Mouse (Mus musculus) MEL (cell line): ENCODE data around the gene Rgs12. TPM values are rescaled to one million over a fixed set of nuclear protein-coding genes. Genes with fewer than 3 reads are reported as not detected.

ENCODE experiments used
- DNase-seq: peaks from one replicate; pipeline ENCODE4 v3.0.0; 2011; ENCODE audit warnings: low read depth, low spot score
- H3K27ac ChIP-seq: 2 replicates; pipeline ENCODE4 v1.5.1; 2012; ENCODE audit warnings: low read depth, mild to moderate bottlenecking, control low read depth, low read length, moderate library complexity; ENCODE audit not compliant: control insufficient read depth
- H3K27me3 ChIP-seq, 2 experiments: fragments of 150-350 bp in 1 of 2; sonication (generic) in 1 of 2; 2 replicates each; pipeline ENCODE4 v1.6.1; 2012; ENCODE audit warnings: low read length in 2 of 2, mild to moderate bottlenecking in 2 of 2, improper control_type of control experiment in 1 of 2, moderate library complexity in 1 of 2; ENCODE audit not compliant: insufficient read depth in 2 of 2, control insufficient read depth in 1 of 2
- H3K36me3 ChIP-seq, 2 experiments: 2 replicates each; pipeline ENCODE4 v1.6.1; 2012 to 2014; ENCODE audit warnings: low read length in 2 of 2, improper control_type of control experiment in 1 of 2, inconsistent platforms in 1 of 2, mild to moderate bottlenecking in 1 of 2; ENCODE audit not compliant: insufficient read depth in 2 of 2, control insufficient read depth in 1 of 2
- H3K4me1 ChIP-seq, 2 experiments: fragments of 150-350 bp in 1 of 2; sonication (generic) in 1 of 2; 2 replicates each; pipeline ENCODE4 v1.6.1; 2012; ENCODE audit warnings: low read length in 2 of 2, improper control_type of control experiment in 1 of 2, mild to moderate bottlenecking in 1 of 2; ENCODE audit not compliant: insufficient read depth in 2 of 2, control insufficient read depth in 1 of 2
- H3K4me3 ChIP-seq, 2 experiments: fragments of 150-350 bp in 1 of 2; sonication (generic) in 1 of 2; 2 replicates each; pipeline ENCODE4 v1.5.1; 2012; ENCODE audit warnings: low read depth in 2 of 2, low read length in 2 of 2, mild to moderate bottlenecking in 2 of 2, moderate library complexity in 2 of 2, control low read depth in 1 of 2, improper control_type of control experiment in 1 of 2; ENCODE audit not compliant: control insufficient read depth in 1 of 2, insufficient read depth in 1 of 2
- H3K79me2 ChIP-seq: 2 replicates; pipeline ENCODE4 v1.6.1; 2012; ENCODE audit warnings: mild to moderate bottlenecking, low read length, moderate library complexity; ENCODE audit not compliant: control insufficient read depth, poor library complexity, insufficient read depth
- H3K9ac ChIP-seq: 2 replicates; pipeline ENCODE4 v1.6.1; 2012; ENCODE audit warnings: low read depth, mild to moderate bottlenecking, control low read depth, low read length, moderate library complexity; ENCODE audit not compliant: control insufficient read depth, poor library complexity, severe bottlenecking
- H3K9me3 ChIP-seq: fragments of 150-350 bp; sonication (generic); replicated peaks from 2 replicates; pipeline ENCODE4 v1.6.1; 2012; ENCODE audit warnings: mild to moderate bottlenecking, low read length, improper control_type of control experiment, moderate library complexity; ENCODE audit not compliant: insufficient read depth
- BHLHE40 ChIP-seq: IDR thresholded peaks from 2 replicates; pipeline ENCODE4 v1.6.1; 2012; ENCODE audit warnings: low read depth, mild to moderate bottlenecking, inconsistent platforms, low read length, improper control_type of control experiment, borderline replicate concordance
- CHD1 ChIP-seq: IDR thresholded peaks from 2 replicates; pipeline ENCODE4 v1.6.1; 2012; ENCODE audit warnings: low read depth, mild to moderate bottlenecking, inconsistent platforms, low read length, improper control_type of control experiment
- CHD2 ChIP-seq: IDR thresholded peaks from 2 replicates; pipeline ENCODE4 v1.6.1; 2011; ENCODE audit warnings: low read length, improper control_type of control experiment
- CTCF ChIP-seq, 3 experiments: IDR thresholded peaks in 2 of 3; conservative IDR thresholded peaks in 1 of 3; 2 replicates each; pipeline ENCODE4 v1.5.1; 2011 to 2012; ENCODE audit warnings: low read length in 3 of 3, low read depth in 2 of 3, mild to moderate bottlenecking in 2 of 3, improper control_type of control experiment in 1 of 3, inconsistent platforms in 1 of 3, mixed read lengths in 1 of 3, moderate library complexity in 1 of 3; ENCODE audit not compliant: control insufficient read depth in 1 of 3, insufficient read depth in 1 of 3, poor library complexity in 1 of 3, severe bottlenecking in 1 of 3
- ELF1 ChIP-seq: IDR thresholded peaks from 2 replicates; pipeline ENCODE4 v1.6.1; 2014; ENCODE audit warnings: low read depth, mild to moderate bottlenecking, inconsistent platforms, low read length, improper control_type of control experiment, moderate library complexity
- EP300 ChIP-seq, 2 experiments: IDR thresholded peaks; 2 replicates each; pipeline ENCODE4 v1.6.1; 2011; ENCODE audit warnings: improper control_type of control experiment in 2 of 2, low read length in 2 of 2, low read depth in 1 of 2, mild to moderate bottlenecking in 1 of 2
- GATA1 ChIP-seq: IDR thresholded peaks from 2 replicates; pipeline ENCODE4 v1.6.1; 2011; ENCODE audit warnings: low read depth, low read length, improper control_type of control experiment
- JUND ChIP-seq: IDR thresholded peaks from 2 replicates; pipeline ENCODE4 v1.6.1; 2011; ENCODE audit warnings: low read depth, mild to moderate bottlenecking, improper control_type of control experiment, low read length
- KAT2A ChIP-seq: conservative IDR thresholded peaks from 2 replicates; pipeline ENCODE4 v1.6.1; 2012; ENCODE audit warnings: low read depth, low read length, improper control_type of control experiment, inconsistent platforms
- MAFK ChIP-seq: IDR thresholded peaks from 2 replicates; pipeline ENCODE4 v1.6.1; 2011; ENCODE audit warnings: low read depth, mild to moderate bottlenecking, low read length, improper control_type of control experiment, borderline replicate concordance
- MEF2A ChIP-seq: IDR thresholded peaks from 2 replicates; pipeline ENCODE4 v1.6.1; 2014; ENCODE audit warnings: low read depth, mild to moderate bottlenecking, inconsistent platforms, low read length, improper control_type of control experiment; ENCODE audit not compliant: poor library complexity, insufficient replicate concordance, severe bottlenecking; ENCODE audit errors: extremely low read depth
- MXI1 ChIP-seq: IDR thresholded peaks from 2 replicates; pipeline ENCODE4 v1.6.1; 2011; ENCODE audit warnings: mild to moderate bottlenecking, low read depth, low read length, improper control_type of control experiment
- MYB ChIP-seq: IDR thresholded peaks from 2 replicates; pipeline ENCODE4 v1.6.1; 2011; ENCODE audit warnings: mild to moderate bottlenecking, low read depth, low read length, improper control_type of control experiment
- MYC ChIP-seq: IDR thresholded peaks from 2 replicates; pipeline ENCODE4 v1.6.1; 2011; ENCODE audit warnings: low read depth, mild to moderate bottlenecking, low read length, improper control_type of control experiment, moderate library complexity
- POLR2A ChIP-seq, 2 experiments: IDR thresholded peaks; 2 replicates each; pipeline ENCODE4 v1.6.1; 2011 to 2012; ENCODE audit warnings: low read length in 2 of 2, mild to moderate bottlenecking in 2 of 2, control low read depth in 1 of 2, improper control_type of control experiment in 1 of 2, low read depth in 1 of 2, moderate library complexity in 1 of 2; ENCODE audit not compliant: control insufficient read depth in 1 of 2, insufficient read depth in 1 of 2, poor library complexity in 1 of 2
- POLR2AphosphoS2 ChIP-seq: IDR thresholded peaks from 2 replicates; pipeline ENCODE4 v1.6.1; 2011; ENCODE audit warnings: low read length, improper control_type of control experiment
- SIN3A ChIP-seq: IDR thresholded peaks from 2 replicates; pipeline ENCODE4 v1.6.1; 2012; ENCODE audit warnings: low read length, improper control_type of control experiment, inconsistent platforms
- SMC3 ChIP-seq: IDR thresholded peaks from 2 replicates; pipeline ENCODE4 v1.6.1; 2011; ENCODE audit warnings: low read depth, low read length, improper control_type of control experiment
- UBTF ChIP-seq: IDR thresholded peaks from 2 replicates; pipeline ENCODE4 v1.6.1; 2012; ENCODE audit warnings: low read depth, mild to moderate bottlenecking, inconsistent platforms, low read length, improper control_type of control experiment, moderate library complexity, borderline replicate concordance; ENCODE audit not compliant: insufficient read depth
- USF1 ChIP-seq: IDR thresholded peaks from 2 replicates; pipeline ENCODE4 v1.6.1; 2014; ENCODE audit warnings: low read depth, mild to moderate bottlenecking, inconsistent platforms, low read length, improper control_type of control experiment, moderate library complexity
- USF2 ChIP-seq, 2 experiments: IDR thresholded peaks; 2 replicates each; pipeline ENCODE4 v1.6.1; 2011 to 2012; ENCODE audit warnings: improper control_type of control experiment in 2 of 2, low read length in 2 of 2, borderline replicate concordance in 1 of 2, inconsistent platforms in 1 of 2, low read depth in 1 of 2, mild to moderate bottlenecking in 1 of 2; ENCODE audit not compliant: insufficient read depth in 1 of 2
- ZMIZ1 ChIP-seq: IDR thresholded peaks from 2 replicates; pipeline ENCODE4 v1.6.1; 2012; ENCODE audit warnings: low read depth, mild to moderate bottlenecking, inconsistent platforms, low read length, improper control_type of control experiment, moderate library complexity
- polyA plus RNA-seq, 2 experiments: library from polyadenylated mRNA; stranded (reverse) in 1 of 2; unstranded in 1 of 2; fragments of >175 nt in 1 of 2; fragments of >200 nt in 1 of 2; gene quantifications; 2 replicates each; pipeline versions ENCODE4 v1.2.1 to v1.2.4; 2012; ENCODE audit warnings: low replicate concordance in 2 of 2, low read depth in 1 of 2; ENCODE audit not compliant: insufficient read length in 2 of 2, insufficient read depth in 1 of 2, missing spikeins in 1 of 2
- total RNA-seq: library from RNA; depleted of rRNA; stranded (reverse); fragments of 300-350 nt; gene quantifications from 2 replicates; pipeline ENCODE4 v1.2.3, GENCODE M21; 2012

Rgs12 gene
- total and polyA plus RNA-seq, 3 experiments, result 11.9 to 15.4 TPM; not detected in 1

DNA sequence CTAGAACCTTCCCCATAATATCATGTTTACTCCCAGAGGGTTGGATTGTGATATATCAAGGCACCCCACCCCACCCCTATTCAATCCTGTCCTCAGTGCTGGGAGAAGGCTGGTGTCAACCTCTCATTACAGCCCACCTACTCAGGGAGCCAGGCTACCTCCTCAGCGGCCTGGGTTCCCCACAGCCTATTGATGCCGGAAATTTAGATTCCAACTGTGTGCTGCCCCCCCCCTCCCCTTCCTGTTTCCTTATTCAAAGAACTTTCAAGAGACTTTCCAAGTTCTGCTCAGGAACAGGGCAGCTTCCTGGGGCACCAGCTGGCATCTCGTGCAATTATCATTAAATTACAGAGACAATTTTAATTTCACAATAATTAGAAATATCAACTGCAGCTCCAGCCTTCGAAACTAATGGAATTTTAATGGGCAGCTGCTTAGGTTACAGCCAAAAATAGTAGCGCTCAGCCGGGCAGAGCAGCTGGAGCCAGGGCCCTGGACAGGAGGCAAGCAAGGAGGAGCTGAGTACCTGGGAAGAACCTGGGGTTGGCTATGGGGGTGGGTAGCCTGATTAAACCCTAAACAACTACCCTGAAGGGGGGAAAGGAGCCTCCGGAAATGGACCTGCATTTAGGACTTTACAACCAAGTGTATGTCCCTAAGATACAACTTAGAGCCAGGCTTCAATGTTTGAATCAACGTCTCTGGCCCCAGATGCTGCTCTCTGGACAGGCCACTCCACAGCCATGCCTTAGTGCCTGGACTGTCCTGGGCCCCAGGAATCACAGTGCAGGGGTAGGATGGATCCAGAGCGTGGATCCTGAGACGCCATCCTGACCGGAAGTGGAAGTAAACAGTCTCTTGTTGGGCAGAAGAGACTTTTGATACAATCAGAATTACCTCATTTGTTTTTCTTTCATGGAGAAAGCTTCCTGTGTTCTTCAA lies 17.5 kb upstream of the Rgs12 start:
- no peak overlapping the region for H3K9ac ChIP-seq
- no peak overlapping the region for H3K27ac ChIP-seq
- H3K79me2 ChIP-seq, result no peaks in the 10 kb centered on the region
- no peak overlapping the region for H3K4me3 ChIP-seq
- H3K4me1 ChIP-seq, result peaks cover 4 to 7% of the 10 kb centered on the region in 2 experiments
- peaks cover 0 to 9% of the 10 kb centered on the region in 2 experiments; a peak in 2 of 4 replicates for H3K36me3 ChIP-seq
- no peak for TF ChIP-seq KAT2A
- no peak for TF ChIP-seq BHLHE40
- TF ChIP-seq EP300 (IDR thresholded peaks at IDR 0.05; ENCODE audit: low read depth in 1 of 2, low read length in 2 of 2), result no peak
- TF ChIP-seq MEF2A, result no peak
- TF ChIP-seq MYC, result no peak
- TF ChIP-seq CTCF (IDR thresholded peaks at IDR 0.05 in 2 of 3, conservative IDR thresholded peaks at IDR 0.05 in 1 of 3; ENCODE audit: control insufficient read depth in 1 of 3, insufficient read depth in 1 of 3, low read depth in 2 of 3, low read length in 3 of 3, poor library complexity in 1 of 3, severe bottlenecking in 1 of 3), result no peak
- no peak for TF ChIP-seq ELF1
- no peak for TF ChIP-seq POLR2A (IDR thresholded peaks at IDR 0.05; ENCODE audit: control insufficient read depth in 1 of 2, insufficient read depth in 1 of 2, low read depth in 1 of 2, low read length in 2 of 2, poor library complexity in 1 of 2)
- TF ChIP-seq SMC3, result no peak
- no peak for TF ChIP-seq MAFK
- TF ChIP-seq SIN3A, result no peak
- no peak for TF ChIP-seq ZMIZ1
- TF ChIP-seq USF2 (IDR thresholded peaks at IDR 0.05; ENCODE audit: borderline replicate concordance in 1 of 2, insufficient read depth in 1 of 2, low read depth in 1 of 2, low read length in 2 of 2), result no peak
- no peak for TF ChIP-seq GATA1
- no peak for TF ChIP-seq MYB
- TF ChIP-seq UBTF, result no peak
- no peak for TF ChIP-seq JUND
- TF ChIP-seq MXI1, result no peak
- no peaks in the 10 kb centered on the region for H3K27me3 ChIP-seq
- H3K9me3 ChIP-seq, result no peaks in the 10 kb centered on the region
- no peak for DNase-seq

DNA sequence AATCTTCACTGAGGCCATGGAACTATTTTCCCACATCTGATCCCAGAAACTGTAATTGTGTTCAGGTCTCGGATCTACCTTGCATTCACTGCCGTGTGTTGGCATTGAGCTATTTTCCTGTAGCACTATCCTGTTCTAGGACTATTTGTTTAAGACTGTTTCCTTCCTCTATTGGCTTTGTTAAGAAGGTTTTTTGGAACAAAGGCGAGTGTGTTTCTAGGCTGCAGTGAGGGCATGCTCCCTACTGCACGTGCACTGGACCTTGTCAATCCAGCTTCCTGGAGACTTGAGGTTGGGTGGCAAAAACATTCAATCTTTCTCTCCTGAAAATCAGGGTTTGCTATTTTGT lies 16.8 kb upstream of the Rgs12 start:
- Histone ChIP-seq H3K4me3 (no peak overlapping the region), H3K9me3 (no peaks in the 10 kb centered on the region), H3K27ac (no peak overlapping the region), H3K36me3 (peaks cover 0 to 9% of the 10 kb centered on the region in 2 experiments; a peak in 2 of 4 replicates), H3K9ac (no peak overlapping the region), H3K79me2 (no peaks in the 10 kb centered on the region), H3K4me1 (peaks cover 4 to 7% of the 10 kb centered on the region in 2 experiments), H3K27me3 (no peaks in the 10 kb centered on the region)
- DNase-seq, result no peak
- no peak for TF ChIP-seq MEF2A
- no peak for TF ChIP-seq UBTF
- TF ChIP-seq MYC, result no peak
- TF ChIP-seq ZMIZ1, result no peak
- no peak for TF ChIP-seq POLR2A (IDR thresholded peaks at IDR 0.05; ENCODE audit: control insufficient read depth in 1 of 2, insufficient read depth in 1 of 2, low read depth in 1 of 2, low read length in 2 of 2, poor library complexity in 1 of 2)
- no peak for TF ChIP-seq CHD2
- TF ChIP-seq USF1, result no peak
- no peak for TF ChIP-seq SIN3A
- TF ChIP-seq CHD1, result no peak
- no peak for TF ChIP-seq CTCF (IDR thresholded peaks at IDR 0.05 in 2 of 3, conservative IDR thresholded peaks at IDR 0.05 in 1 of 3; ENCODE audit: control insufficient read depth in 1 of 3, insufficient read depth in 1 of 3, low read depth in 2 of 3, low read length in 3 of 3, poor library complexity in 1 of 3, severe bottlenecking in 1 of 3)
- TF ChIP-seq POLR2AphosphoS2, result no peak
